Mouse (Mus musculus) MEL (cell line): Measurements from ENCODE around the gene D430042O09Rik. TPM values are rescaled to one million over a fixed set of nuclear protein-coding genes. Genes with fewer than 3 reads are reported as not detected.

ENCODE experiments used
- DNase-seq: peaks from one replicate; pipeline ENCODE4 v3.0.0; 2011; ENCODE audit warnings: low read depth, low spot score
- H3K27ac ChIP-seq: 2 replicates; pipeline ENCODE4 v1.5.1; 2012; ENCODE audit warnings: low read depth, mild to moderate bottlenecking, control low read depth, low read length, moderate library complexity; ENCODE audit not compliant: control insufficient read depth
- H3K27me3 ChIP-seq, 2 experiments: fragments of 150-350 bp in 1 of 2; sonication (generic) in 1 of 2; 2 replicates each; pipeline ENCODE4 v1.6.1; 2012; ENCODE audit warnings: low read length in 2 of 2, mild to moderate bottlenecking in 2 of 2, improper control_type of control experiment in 1 of 2, moderate library complexity in 1 of 2; ENCODE audit not compliant: insufficient read depth in 2 of 2, control insufficient read depth in 1 of 2
- H3K36me3 ChIP-seq, 2 experiments: 2 replicates each; pipeline ENCODE4 v1.6.1; 2012 to 2014; ENCODE audit warnings: low read length in 2 of 2, improper control_type of control experiment in 1 of 2, inconsistent platforms in 1 of 2, mild to moderate bottlenecking in 1 of 2; ENCODE audit not compliant: insufficient read depth in 2 of 2, control insufficient read depth in 1 of 2
- H3K4me1 ChIP-seq, 2 experiments: fragments of 150-350 bp in 1 of 2; sonication (generic) in 1 of 2; 2 replicates each; pipeline ENCODE4 v1.6.1; 2012; ENCODE audit warnings: low read length in 2 of 2, improper control_type of control experiment in 1 of 2, mild to moderate bottlenecking in 1 of 2; ENCODE audit not compliant: insufficient read depth in 2 of 2, control insufficient read depth in 1 of 2
- H3K4me3 ChIP-seq, 2 experiments: fragments of 150-350 bp in 1 of 2; sonication (generic) in 1 of 2; 2 replicates each; pipeline ENCODE4 v1.5.1; 2012; ENCODE audit warnings: low read depth in 2 of 2, low read length in 2 of 2, mild to moderate bottlenecking in 2 of 2, moderate library complexity in 2 of 2, control low read depth in 1 of 2, improper control_type of control experiment in 1 of 2; ENCODE audit not compliant: control insufficient read depth in 1 of 2, insufficient read depth in 1 of 2
- H3K79me2 ChIP-seq: 2 replicates; pipeline ENCODE4 v1.6.1; 2012; ENCODE audit warnings: mild to moderate bottlenecking, low read length, moderate library complexity; ENCODE audit not compliant: control insufficient read depth, poor library complexity, insufficient read depth
- H3K9ac ChIP-seq: 2 replicates; pipeline ENCODE4 v1.6.1; 2012; ENCODE audit warnings: low read depth, mild to moderate bottlenecking, control low read depth, low read length, moderate library complexity; ENCODE audit not compliant: control insufficient read depth, poor library complexity, severe bottlenecking
- H3K9me3 ChIP-seq: fragments of 150-350 bp; sonication (generic); replicated peaks from 2 replicates; pipeline ENCODE4 v1.6.1; 2012; ENCODE audit warnings: mild to moderate bottlenecking, low read length, improper control_type of control experiment, moderate library complexity; ENCODE audit not compliant: insufficient read depth
- CHD1 ChIP-seq: IDR thresholded peaks from 2 replicates; pipeline ENCODE4 v1.6.1; 2012; ENCODE audit warnings: low read depth, mild to moderate bottlenecking, inconsistent platforms, low read length, improper control_type of control experiment
- CTCF ChIP-seq, 3 experiments: IDR thresholded peaks in 2 of 3; conservative IDR thresholded peaks in 1 of 3; 2 replicates each; pipeline ENCODE4 v1.5.1; 2011 to 2012; ENCODE audit warnings: low read length in 3 of 3, low read depth in 2 of 3, mild to moderate bottlenecking in 2 of 3, improper control_type of control experiment in 1 of 3, inconsistent platforms in 1 of 3, mixed read lengths in 1 of 3, moderate library complexity in 1 of 3; ENCODE audit not compliant: control insufficient read depth in 1 of 3, insufficient read depth in 1 of 3, poor library complexity in 1 of 3, severe bottlenecking in 1 of 3
- ELF1 ChIP-seq: IDR thresholded peaks from 2 replicates; pipeline ENCODE4 v1.6.1; 2014; ENCODE audit warnings: low read depth, mild to moderate bottlenecking, inconsistent platforms, low read length, improper control_type of control experiment, moderate library complexity
- ETS1 ChIP-seq: IDR thresholded peaks from 2 replicates; pipeline ENCODE4 v1.6.1; 2012; ENCODE audit warnings: low read depth, mild to moderate bottlenecking, inconsistent platforms, low read length, improper control_type of control experiment, moderate library complexity
- GABPA ChIP-seq: IDR thresholded peaks from 2 replicates; pipeline ENCODE4 v1.6.1; 2012; ENCODE audit warnings: low read depth, mild to moderate bottlenecking, inconsistent platforms, low read length, improper control_type of control experiment, moderate library complexity
- GATA1 ChIP-seq: IDR thresholded peaks from 2 replicates; pipeline ENCODE4 v1.6.1; 2011; ENCODE audit warnings: low read depth, low read length, improper control_type of control experiment
- HCFC1 ChIP-seq: IDR thresholded peaks from 2 replicates; pipeline ENCODE4 v1.6.1; 2012; ENCODE audit warnings: low read depth, mild to moderate bottlenecking, inconsistent platforms, low read length, improper control_type of control experiment, moderate library complexity
- JUND ChIP-seq: IDR thresholded peaks from 2 replicates; pipeline ENCODE4 v1.6.1; 2011; ENCODE audit warnings: low read depth, mild to moderate bottlenecking, improper control_type of control experiment, low read length
- KAT2A ChIP-seq: conservative IDR thresholded peaks from 2 replicates; pipeline ENCODE4 v1.6.1; 2012; ENCODE audit warnings: low read depth, low read length, improper control_type of control experiment, inconsistent platforms
- MAFK ChIP-seq: IDR thresholded peaks from 2 replicates; pipeline ENCODE4 v1.6.1; 2011; ENCODE audit warnings: low read depth, mild to moderate bottlenecking, low read length, improper control_type of control experiment, borderline replicate concordance
- MAX ChIP-seq: IDR thresholded peaks from 2 replicates; pipeline ENCODE4 v1.6.1; 2011; ENCODE audit warnings: low read length, improper control_type of control experiment
- MEF2A ChIP-seq: IDR thresholded peaks from 2 replicates; pipeline ENCODE4 v1.6.1; 2014; ENCODE audit warnings: low read depth, mild to moderate bottlenecking, inconsistent platforms, low read length, improper control_type of control experiment; ENCODE audit not compliant: poor library complexity, insufficient replicate concordance, severe bottlenecking; ENCODE audit errors: extremely low read depth
- MXI1 ChIP-seq: IDR thresholded peaks from 2 replicates; pipeline ENCODE4 v1.6.1; 2011; ENCODE audit warnings: mild to moderate bottlenecking, low read depth, low read length, improper control_type of control experiment
- MYC ChIP-seq: IDR thresholded peaks from 2 replicates; pipeline ENCODE4 v1.6.1; 2011; ENCODE audit warnings: low read depth, mild to moderate bottlenecking, low read length, improper control_type of control experiment, moderate library complexity
- POLR2A ChIP-seq, 2 experiments: IDR thresholded peaks; 2 replicates each; pipeline ENCODE4 v1.6.1; 2011 to 2012; ENCODE audit warnings: low read length in 2 of 2, mild to moderate bottlenecking in 2 of 2, control low read depth in 1 of 2, improper control_type of control experiment in 1 of 2, low read depth in 1 of 2, moderate library complexity in 1 of 2; ENCODE audit not compliant: control insufficient read depth in 1 of 2, insufficient read depth in 1 of 2, poor library complexity in 1 of 2
- RAD21 ChIP-seq: IDR thresholded peaks from 2 replicates; pipeline ENCODE4 v1.6.1; 2011; ENCODE audit warnings: mild to moderate bottlenecking, low read depth, low read length, improper control_type of control experiment
- SIN3A ChIP-seq: IDR thresholded peaks from 2 replicates; pipeline ENCODE4 v1.6.1; 2012; ENCODE audit warnings: low read length, improper control_type of control experiment, inconsistent platforms
- SMC3 ChIP-seq: IDR thresholded peaks from 2 replicates; pipeline ENCODE4 v1.6.1; 2011; ENCODE audit warnings: low read depth, low read length, improper control_type of control experiment
- TBP ChIP-seq: IDR thresholded peaks from 2 replicates; pipeline ENCODE4 v1.8.0; 2011; ENCODE audit warnings: low read depth, low read length, improper control_type of control experiment
- UBTF ChIP-seq: IDR thresholded peaks from 2 replicates; pipeline ENCODE4 v1.6.1; 2012; ENCODE audit warnings: low read depth, mild to moderate bottlenecking, inconsistent platforms, low read length, improper control_type of control experiment, moderate library complexity, borderline replicate concordance; ENCODE audit not compliant: insufficient read depth
- USF2 ChIP-seq, 2 experiments: IDR thresholded peaks; 2 replicates each; pipeline ENCODE4 v1.6.1; 2011 to 2012; ENCODE audit warnings: improper control_type of control experiment in 2 of 2, low read length in 2 of 2, borderline replicate concordance in 1 of 2, inconsistent platforms in 1 of 2, low read depth in 1 of 2, mild to moderate bottlenecking in 1 of 2; ENCODE audit not compliant: insufficient read depth in 1 of 2
- ZC3H11A ChIP-seq: IDR thresholded peaks from 2 replicates; pipeline ENCODE4 v1.6.1; 2012; ENCODE audit warnings: low read depth, mild to moderate bottlenecking, inconsistent platforms, low read length, improper control_type of control experiment
- ZMIZ1 ChIP-seq: IDR thresholded peaks from 2 replicates; pipeline ENCODE4 v1.6.1; 2012; ENCODE audit warnings: low read depth, mild to moderate bottlenecking, inconsistent platforms, low read length, improper control_type of control experiment, moderate library complexity
- ZNF384 ChIP-seq: IDR thresholded peaks from 2 replicates; pipeline ENCODE4 v1.6.1; 2012; ENCODE audit warnings: low read depth, mild to moderate bottlenecking, inconsistent platforms, low read length, improper control_type of control experiment
- polyA plus RNA-seq, 2 experiments: library from polyadenylated mRNA; stranded (reverse) in 1 of 2; unstranded in 1 of 2; fragments of >175 nt in 1 of 2; fragments of >200 nt in 1 of 2; gene quantifications; 2 replicates each; pipeline versions ENCODE4 v1.2.1 to v1.2.4; 2012; ENCODE audit warnings: low replicate concordance in 2 of 2, low read depth in 1 of 2; ENCODE audit not compliant: insufficient read length in 2 of 2, insufficient read depth in 1 of 2, missing spikeins in 1 of 2
- total RNA-seq: library from RNA; depleted of rRNA; stranded (reverse); fragments of 300-350 nt; gene quantifications from 2 replicates; pipeline ENCODE4 v1.2.3, GENCODE M21; 2012

The D430042O09Rik gene
- total and polyA plus RNA-seq, 3 experiments: 6.2 to 12.8 TPM; not detected in 1

- Histone ChIP-seq H3K36me3 (no peaks in the 10 kb centered on the region), H3K9me3 (no peaks in the 10 kb centered on the region), H3K27ac (no peak overlapping the region), H3K79me2 (no peaks in the 10 kb centered on the region), H3K4me1 (peaks cover 0 to 9% of the 10 kb centered on the region in 2 experiments; a peak in 2 of 4 replicates), H3K4me3 (no peak overlapping the region), H3K9ac (no peak overlapping the region), H3K27me3 (no peaks in the 10 kb centered on the region)
- DNase-seq: no peak
- TF ChIP-seq CTCF (IDR thresholded peaks at IDR 0.05 in 2 of 3, conservative IDR thresholded peaks at IDR 0.05 in 1 of 3; ENCODE audit: control insufficient read depth in 1 of 3, insufficient read depth in 1 of 3, low read depth in 2 of 3, low read length in 3 of 3, poor library complexity in 1 of 3, severe bottlenecking in 1 of 3) (no peak), RAD21 (no peak), POLR2A (IDR thresholded peaks at IDR 0.05; ENCODE audit: control insufficient read depth in 1 of 2, insufficient read depth in 1 of 2, low read depth in 1 of 2, low read length in 2 of 2, poor library complexity in 1 of 2) (no peak), MAX (no peak), ZMIZ1 (no peak)
Measured at GRCm38 (mm10) chr7:125733791-125734190, 26.1 kb downstream of the D430042O09Rik start.

- Histone ChIP-seq H3K27ac (no peak overlapping the region), H3K36me3 (no peaks in the 10 kb centered on the region), H3K27me3 (no peaks in the 10 kb centered on the region), H3K9me3 (no peaks in the 10 kb centered on the region), H3K9ac (no peak overlapping the region), H3K79me2 (no peaks in the 10 kb centered on the region), H3K4me3 (no peak overlapping the region), H3K4me1 (peaks cover 0 to 9% of the 10 kb centered on the region in 2 experiments; a peak in 2 of 4 replicates)
- no peak for DNase-seq
- TF ChIP-seq SMC3: no peak
- no peak for TF ChIP-seq GABPA
- TF ChIP-seq CHD1: no peak
Measured at GRCm38 (mm10) chr7:125736366-125737015, 28.8 kb downstream of the D430042O09Rik start.

DNA sequence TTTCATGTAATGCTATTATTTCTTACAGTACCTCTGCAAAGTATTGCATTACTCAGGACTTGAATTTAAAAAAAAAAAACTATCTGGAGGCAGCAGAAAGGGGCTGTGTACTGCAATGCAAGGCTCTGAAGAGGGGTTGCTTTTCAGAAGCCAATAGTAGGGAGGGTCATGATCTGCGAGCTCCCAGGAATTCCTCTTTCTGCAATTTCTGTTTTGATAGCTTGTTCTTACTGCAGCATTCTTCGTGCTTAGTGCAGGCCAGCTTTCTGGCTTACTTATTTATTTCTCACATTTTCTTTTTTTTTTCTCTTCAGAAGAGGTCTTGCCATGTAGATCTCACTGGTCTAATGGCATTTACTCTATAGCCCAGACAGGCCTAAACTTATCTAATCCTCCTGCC, 32.8 kb downstream of the D430042O09Rik start:
- no peak overlapping the region for H3K9ac ChIP-seq
- H3K79me2 ChIP-seq: no peaks in the 10 kb centered on the region
- DNase-seq: no peak
- TF ChIP-seq USF2 (IDR thresholded peaks at IDR 0.05; ENCODE audit: borderline replicate concordance in 1 of 2, insufficient read depth in 1 of 2, low read depth in 1 of 2, low read length in 2 of 2) (no peak), UBTF (no peak), MEF2A (no peak), MXI1 (no peak), JUND (no peak), ETS1 (no peak), TBP (no peak), ZNF384 (no peak), CTCF (IDR thresholded peaks at IDR 0.05 in 2 of 3, conservative IDR thresholded peaks at IDR 0.05 in 1 of 3; ENCODE audit: control insufficient read depth in 1 of 3, insufficient read depth in 1 of 3, low read depth in 2 of 3, low read length in 3 of 3, poor library complexity in 1 of 3, severe bottlenecking in 1 of 3) (no peak), KAT2A (no peak), MYC (no peak), GABPA (no peak), ELF1 (no peak), MAFK (no peak), GATA1 (no peak), HCFC1 (no peak), SIN3A (no peak), ZC3H11A (no peak)
- H3K27me3 ChIP-seq: no peaks in the 10 kb centered on the region
- H3K4me1 ChIP-seq: no peaks in the 10 kb centered on the region
- H3K4me3 ChIP-seq: no peak overlapping the region
- H3K36me3 ChIP-seq: no peaks in the 10 kb centered on the region
- no peak overlapping the region for H3K27ac ChIP-seq
- no peaks in the 10 kb centered on the region for H3K9me3 ChIP-seq
